In genomic region chr4:129050901-129051417, GRCm38 (mm10) we compare ENCODE assay signal across 18 mouse cellular contexts. TPM values are rescaled to one million over a fixed set of nuclear protein-coding genes. Genes with fewer than 3 reads are reported as not detected.
DNase-seq lines count a peak whose midpoint lies in the region; ATAC-seq and TF ChIP-seq lines count a peak whose summit lies in the region.
"Had no signal": no experiment of that assay in that cellular context is flagged by ENCODE, and none has a peak within 500 bp of the region (broad histone marks: within the 10 kb centered on the region; RNA-seq: fewer than 3 reads in every experiment).

No protein-coding gene starts in this region.

- no peak overlapping the region for H3K27ac ChIP-seq in heart, embryonic 12.5 days (ENCODE audit: poor library complexity, severe bottlenecking)
- H3K27ac ChIP-seq in liver, embryonic 16.5 days (ENCODE audit: low read length) = no peak overlapping the region
- H3K27ac ChIP-seq in kidney, adult 2 months (ENCODE audit: insufficient read depth, low read depth, low read length) = no peak overlapping the region
- H3K27ac ChIP-seq: intestine, embryonic 15.5 days; layer of hippocampus, adult 2 months; limb, embryonic 12.5 days had no signal

- TF ChIP-seq POLR2A in kidney, adult 2 months (IDR thresholded peaks at IDR 0.05; ENCODE audit: low read depth, low read length) = no peak

- H3K27me3 ChIP-seq in heart, embryonic 12.5 days (replicated peaks) = peaks cover 26% of the 10 kb centered on the region
- peaks cover 21% of the 10 kb centered on the region for H3K27me3 ChIP-seq in E14TG2a.4 (ENCODE audit: insufficient read depth, low read length)
- peaks cover 48% of the 10 kb centered on the region for H3K27me3 ChIP-seq in liver, embryonic 16.5 days (ENCODE audit: control insufficient read depth, insufficient read depth, low read depth, low read length)
- H3K27me3 ChIP-seq in kidney, adult 2 months (replicated peaks; ENCODE audit: control insufficient read depth, insufficient read depth, low read length) = no peaks in the 10 kb centered on the region

- no peak overlapping the region for H3K9ac ChIP-seq in heart, embryonic 12.5 days
- no peak overlapping the region for H3K9ac ChIP-seq in liver, embryonic 16.5 days (ENCODE audit: low read depth, low read length)
- H3K9ac ChIP-seq: intestine, embryonic 15.5 days; limb, embryonic 12.5 days had no signal

- H3K4me3 ChIP-seq in heart, embryonic 12.5 days = no peak overlapping the region
- peak overlapping the region; percentile 32; the same call in 1 of the 2 replicates for H3K4me3 ChIP-seq in E14TG2a.4 (replicated peaks; ENCODE audit: low read length)
- no peak overlapping the region for H3K4me3 ChIP-seq in liver, embryonic 16.5 days (ENCODE audit: low read depth, low read length)
- no peak overlapping the region for H3K4me3 ChIP-seq in kidney, adult 2 months (ENCODE audit: insufficient read depth, low read depth, low read length)
- H3K4me3 ChIP-seq: intestine, embryonic 15.5 days; layer of hippocampus, adult 2 months; limb, embryonic 12.5 days had no signal

- peak overlapping the region; percentile 28; the same call in 1 of the 2 replicates for H3K4me2 ChIP-seq in heart, embryonic 12.5 days
- H3K4me2 ChIP-seq in liver, embryonic 16.5 days (ENCODE audit: low read depth, low read length) = no peak overlapping the region
- H3K4me2 ChIP-seq: intestine, embryonic 15.5 days; limb, embryonic 12.5 days had no signal

- ATAC-seq in heart, embryonic 12.5 days (ENCODE audit: insufficient number of reproducible peaks, low FRiP score) = no peak
- ATAC-seq in liver, embryonic 16.5 days (ENCODE audit: low read depth) = peak; percentile 63
- ATAC-seq: forebrain, embryonic 14.5 days; intestine, embryonic 15.5 days had no signal

- H3K36me3 ChIP-seq in heart, embryonic 12.5 days = no peaks in the 10 kb centered on the region
- peaks cover 30% of the 10 kb centered on the region for H3K36me3 ChIP-seq in E14TG2a.4 (ENCODE audit: insufficient read depth, low read length)
- no peaks in the 10 kb centered on the region for H3K36me3 ChIP-seq in liver, embryonic 16.5 days (ENCODE audit: control insufficient read depth, insufficient read depth)
- no peaks in the 10 kb centered on the region for H3K36me3 ChIP-seq in kidney, adult 2 months (ENCODE audit: control insufficient read depth, insufficient read depth, low read length)
- H3K36me3 ChIP-seq: intestine, embryonic 15.5 days; limb, embryonic 12.5 days had no signal

- DNase-seq in heart, postnatal 4 days = no peak
- peak; percentile 46 for DNase-seq in c-Kit-positive CD71-positive TER-119-positive erythroid progenitor cells, embryonic 14.5 days (ENCODE audit: low spot score)
- DNase-seq in kidney, adult 2 months = no peak
- DNase-seq in layer of hippocampus, adult 9-10 months (ENCODE audit: low spot score) = no peak
- no peak for DNase-seq in cerebellum, postnatal 14 days
- DNase-seq: adrenal gland, postnatal 14 days; cerebellum, adult 8-10 months; heart, adult 18-20 months had no signal

- H3K4me1 ChIP-seq in heart, embryonic 12.5 days (replicated peaks) = peaks cover 25% of the 10 kb centered on the region
- peaks cover 53% of the 10 kb centered on the region for H3K4me1 ChIP-seq in E14TG2a.4 (replicated peaks; ENCODE audit: low read depth, low read length)
- H3K4me1 ChIP-seq in liver, embryonic 16.5 days (ENCODE audit: control insufficient read depth, low read depth, low read length) = peaks cover 44% of the 10 kb centered on the region
- no peaks in the 10 kb centered on the region for H3K4me1 ChIP-seq in kidney, adult 2 months (ENCODE audit: control insufficient read depth, insufficient read depth, low read length)

- no peaks in the 10 kb centered on the region for H3K9me3 ChIP-seq in heart, embryonic 12.5 days (replicated peaks)
- peaks cover 26% of the 10 kb centered on the region for H3K9me3 ChIP-seq in E14TG2a.4 (ENCODE audit: low read length)
- no peaks in the 10 kb centered on the region for H3K9me3 ChIP-seq in liver, embryonic 16.5 days (replicated peaks; ENCODE audit: control insufficient read depth, low read length)
- H3K9me3 ChIP-seq: G1E; intestine, embryonic 15.5 days; limb, embryonic 12.5 days had no signal

- no peak for TF ChIP-seq CTCF in E14TG2a.4 (conservative IDR thresholded peaks at IDR 0.05; ENCODE audit: low read length)
- TF ChIP-seq CTCF in kidney, adult 2 months (conservative IDR thresholded peaks at IDR 0.05; ENCODE audit: insufficient read depth, insufficient read length, low read depth, low read length) = no peak

- WGBS in heart, embryonic 12.5 days = 40% methylated on average over 6 of the region's 6 CpGs
- 30% methylated on average over 6 of the region's 6 CpGs for WGBS in liver, embryonic 16.5 days (ENCODE audit: insufficient replicate concordance)
- WGBS in kidney, adult 2 months = 85% methylated on average over 6 of the region's 6 CpGs

RNA-seq across cellular contexts. Expression of gene Rnf19b, which starts 7.1 kb away (rescaled TPM):
- 8.1 and 8.2 TPM in 2 replicates for polyA plus RNA-seq in heart, embryonic 12.5 days (2016; fragmentation: Nextera tagmentation; extraction: Ambion mirVana)
- 10 to 100 TPM; 27.0 to 27.9 TPM for total RNA-seq in heart, postnatal 4 days (2021)
- polyA plus RNA-seq in liver, embryonic 16.5 days (2015; fragmentation: Nextera tagmentation; extraction: Ambion mirVana) = 3.9 and 4.4 TPM in 2 replicates
- 28.2 and 30.6 TPM in 2 replicates for polyA plus RNA-seq in kidney, adult 2 months (2012; rRNA removed)

RNA-seq across cellular contexts. Expression of gene Tmem54, which starts 54.4 kb away (rescaled TPM):
- polyA plus RNA-seq in heart, embryonic 12.5 days (2016; fragmentation: Nextera tagmentation; extraction: Ambion mirVana) = 0.24 and 0.34 TPM in 2 replicates
- not detected for total RNA-seq in heart, postnatal 4 days (2021)
- 0.58 and 1.7 TPM in 2 replicates for polyA plus RNA-seq in liver, embryonic 16.5 days (2015; fragmentation: Nextera tagmentation; extraction: Ambion mirVana)
- polyA plus RNA-seq in kidney, adult 2 months (2012; rRNA removed) = 9.3 and 9.9 TPM in 2 replicates
- total RNA-seq: adrenal gland, postnatal 14 days; G1E; heart, adult 18-20 months; hematopoietic stem cell, adult 5-6 weeks; layer of hippocampus, adult 2 months; left cerebral cortex, adult 8-10 months had no signal
- polyA plus RNA-seq: forebrain, embryonic 14.5 days; G1E had no signal

RNA-seq across cellular contexts. Expression of gene Ak2, which starts 59.2 kb away (rescaled TPM):
- 164 and 167 TPM in 2 replicates for polyA plus RNA-seq in heart, embryonic 12.5 days (2016; fragmentation: Nextera tagmentation; extraction: Ambion mirVana)
- total RNA-seq in heart, postnatal 4 days (2021) = 100 to 1,000 TPM; 104 to 105 TPM
- 106 and 116 TPM in 2 replicates for polyA plus RNA-seq in liver, embryonic 16.5 days (2015; fragmentation: Nextera tagmentation; extraction: Ambion mirVana)
- polyA plus RNA-seq in kidney, adult 2 months (2012; rRNA removed) = 91.4 and 110 TPM in 2 replicates
